Mouse (Mus musculus) cerebellum, postnatal 4 days (tissue): ENCODE data around the gene Adamts3.

Experiments used
- DNase-seq, 2 experiments: peaks; one replicate each; pipeline ENCODE4 v3.0.0; 2022; ENCODE audit warnings: low spot score in 2 of 2, mixed read lengths in 1 of 2

The Adamts3 gene

DNA sequence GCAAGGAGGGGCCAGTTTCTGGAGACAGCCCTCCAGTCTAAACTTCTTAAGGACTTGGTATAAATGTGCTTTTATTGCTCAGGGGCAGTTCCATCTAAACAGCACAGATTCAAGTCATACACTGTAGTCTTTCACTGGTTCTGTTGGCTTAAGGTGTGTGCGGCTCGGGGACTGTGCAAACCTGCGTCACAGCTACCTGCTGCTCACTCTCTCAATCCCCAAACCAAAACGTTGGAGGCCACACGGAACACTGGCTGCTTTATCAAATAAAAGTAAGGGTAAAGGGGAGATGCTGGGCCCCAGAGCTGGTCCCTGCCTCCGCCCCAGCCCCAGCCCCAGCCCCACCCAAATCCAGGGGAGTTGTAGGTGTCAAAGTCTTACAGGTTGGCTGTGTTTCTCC lies 66.5 kb downstream of the Adamts3 start:
- no peak for DNase-seq

DNA sequence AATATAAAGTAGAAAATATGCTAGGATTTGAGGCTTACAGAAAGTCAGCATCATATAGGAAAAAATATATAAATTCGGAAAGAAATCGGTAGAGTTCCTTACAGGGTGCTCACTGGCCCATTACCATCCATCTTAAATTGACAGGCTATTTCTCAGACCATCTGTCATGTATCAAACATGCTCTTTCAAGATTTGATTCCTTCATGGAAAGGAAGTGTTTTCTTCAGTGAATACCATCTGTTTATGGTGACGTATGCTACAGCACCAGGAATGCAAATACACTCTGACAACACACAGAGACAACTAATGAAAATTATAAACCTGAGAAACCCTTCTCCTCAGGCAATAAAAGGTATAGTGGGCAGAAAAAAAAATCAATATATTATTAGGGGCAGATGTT lies 68.6 kb downstream of the Adamts3 start:
- no peak for DNase-seq

DNA sequence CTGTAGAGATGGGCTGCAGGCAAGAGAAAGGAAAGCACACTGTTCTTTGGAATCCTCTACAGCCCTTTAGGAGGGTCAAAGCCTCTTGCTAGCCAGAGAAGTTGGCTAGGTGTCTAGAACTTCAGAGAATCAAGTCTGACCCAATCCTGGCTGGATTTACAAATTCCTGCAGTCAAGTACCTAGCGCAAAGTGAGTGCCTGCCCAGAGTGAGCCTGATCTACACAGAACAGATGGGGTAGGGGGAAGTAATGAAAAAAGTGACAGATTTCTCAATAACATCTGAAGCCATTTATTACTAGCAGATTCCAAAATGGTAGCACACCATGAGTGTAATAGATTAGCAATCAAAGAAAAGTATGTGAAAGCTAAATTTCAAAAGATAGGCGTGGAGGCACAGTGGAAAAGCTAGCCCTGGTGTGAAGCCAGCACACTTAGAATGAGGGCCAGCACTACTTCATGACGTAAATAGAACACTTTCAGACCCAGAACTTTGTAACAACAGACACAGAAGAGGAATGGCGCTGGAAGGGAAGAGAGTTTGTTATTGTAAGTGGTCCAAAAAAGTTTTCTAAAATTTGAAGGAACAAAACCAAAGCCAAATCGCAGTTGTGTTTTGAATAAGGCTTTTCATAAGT lies 82.8 kb downstream of the Adamts3 start:
- DNase-seq = no peak

DNA sequence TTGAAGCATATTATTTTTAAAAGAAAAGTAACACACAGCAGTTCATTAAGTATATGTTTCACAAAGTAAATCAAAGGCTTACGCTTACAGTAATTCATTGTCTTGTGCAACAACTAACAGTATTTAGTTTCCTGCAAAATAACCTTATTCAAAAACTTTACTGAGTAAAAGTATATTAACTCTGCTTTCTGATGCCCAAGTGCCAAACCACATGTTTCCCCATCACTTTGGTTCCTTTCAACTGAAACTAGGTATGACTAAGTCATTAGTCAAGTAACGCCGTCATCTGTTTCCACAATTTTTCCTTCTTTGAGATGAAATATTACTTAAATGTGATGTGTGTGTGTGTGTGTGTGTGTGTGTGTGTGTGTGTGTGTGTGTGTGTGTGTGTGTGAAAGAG lies 89.4 kb downstream of the Adamts3 start:
- no peak for DNase-seq

DNA sequence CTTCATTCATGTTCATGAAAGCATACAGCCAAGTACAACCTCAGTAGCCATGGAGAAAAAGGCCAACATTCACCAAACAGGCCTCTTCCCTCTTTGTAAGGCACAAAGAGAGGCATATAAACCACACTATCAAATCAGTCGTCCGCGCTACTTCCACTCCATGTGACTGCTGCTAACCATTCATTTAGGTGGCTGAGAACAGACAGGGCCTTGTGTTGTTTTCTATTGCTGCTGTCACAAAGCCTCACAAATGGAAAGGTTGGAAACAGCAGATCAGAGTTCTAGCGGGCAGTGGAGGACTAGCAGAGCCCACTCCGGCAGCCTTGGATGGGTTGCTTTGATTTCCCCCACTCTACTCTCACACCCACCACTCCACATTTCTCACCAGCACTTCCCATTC lies 98.5 kb downstream of the Adamts3 start:
- DNase-seq = no peak

DNA sequence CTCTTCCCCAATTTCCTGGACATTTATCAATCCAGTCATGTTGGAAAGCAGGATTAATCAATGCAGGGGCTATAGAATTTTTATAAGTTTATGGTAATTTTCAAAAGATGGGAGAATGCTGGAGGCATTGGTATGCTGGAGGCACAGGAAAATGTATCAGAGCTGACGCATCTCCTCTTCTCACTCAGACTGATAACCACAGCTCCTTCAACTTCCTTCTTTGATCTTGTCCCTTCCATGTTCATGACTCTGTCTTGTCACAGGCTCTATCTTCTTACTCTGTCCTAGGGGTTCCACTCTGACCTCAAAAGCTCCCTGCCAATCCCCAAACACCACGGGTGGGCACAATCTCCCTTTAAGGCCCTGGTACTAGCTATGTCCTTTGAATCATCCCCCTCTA lies 103.3 kb downstream of the Adamts3 start:
- DNase-seq = no peak

DNA sequence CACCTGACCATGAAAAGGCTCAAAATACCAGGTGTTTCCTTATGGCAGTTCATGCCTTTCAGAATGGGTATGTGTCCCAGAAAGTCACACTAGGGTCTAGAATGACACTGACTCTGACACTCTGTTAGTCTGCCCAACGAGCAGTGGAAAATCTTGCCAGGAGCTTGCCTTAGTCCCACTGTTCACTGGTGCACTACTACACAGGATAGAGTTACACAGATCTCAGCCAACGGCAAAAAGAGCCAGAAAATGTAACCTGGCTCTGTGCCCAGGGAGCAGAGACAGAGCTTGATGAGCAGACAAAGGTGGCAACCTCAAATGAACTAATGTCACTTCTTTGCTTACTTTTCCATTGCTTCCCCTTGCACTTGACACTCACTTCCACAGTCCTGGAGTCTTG lies 104.5 kb downstream of the Adamts3 start:
- peak in 1 of 2 experiments; percentile 19 for DNase-seq

DNA sequence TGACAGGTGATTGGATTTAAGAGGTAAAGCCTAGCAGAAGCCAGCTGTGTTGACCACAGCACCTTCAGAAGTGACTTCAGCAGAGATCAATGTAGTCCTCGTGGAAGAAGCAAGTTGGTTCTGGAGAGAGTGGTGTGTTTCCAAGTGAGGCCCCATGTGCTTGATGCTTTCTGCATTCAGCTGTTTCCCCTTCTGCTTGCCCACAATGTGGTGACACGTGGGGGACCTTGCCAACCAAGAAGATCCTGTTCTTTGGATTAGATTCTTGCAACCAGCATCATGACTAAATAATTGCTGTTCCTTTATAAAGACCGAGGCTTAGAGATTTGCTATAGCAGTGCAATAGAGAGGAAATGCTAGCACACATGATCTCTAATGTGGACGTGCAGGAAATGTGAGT lies 105.7 kb downstream of the Adamts3 start:
- DNase-seq = no peak

DNA sequence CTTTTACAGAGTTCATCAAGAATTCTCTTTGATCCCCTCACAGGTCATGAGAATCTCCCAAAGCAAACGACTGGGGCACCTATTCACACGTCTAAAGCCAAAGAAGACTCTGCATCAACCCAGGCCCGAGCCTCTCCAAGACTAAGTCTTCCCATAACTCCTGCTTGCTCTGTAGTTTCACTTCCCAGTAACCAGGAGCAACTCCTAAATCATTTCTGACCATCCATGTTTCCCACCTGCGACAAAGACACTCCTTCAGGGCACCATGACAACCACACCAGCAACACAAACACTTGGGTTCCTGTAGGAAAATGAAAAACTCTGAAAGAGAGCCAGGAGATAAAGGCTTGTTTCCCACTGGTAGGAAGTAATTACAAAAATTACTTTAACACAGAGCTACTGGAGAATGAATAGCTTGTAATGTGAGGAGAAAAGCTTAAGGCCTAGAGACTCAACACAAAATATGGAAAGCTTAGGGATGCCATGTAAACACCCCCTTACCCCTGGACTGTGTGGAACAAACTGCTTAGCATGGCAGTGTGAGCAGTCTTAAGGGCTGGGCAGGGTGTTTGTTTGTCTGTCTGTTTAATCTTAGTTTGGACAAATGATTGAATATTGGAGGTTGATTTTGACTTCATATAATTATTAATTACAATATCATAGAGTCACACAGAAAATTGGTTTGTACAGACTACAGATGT lies 112.3 kb downstream of the Adamts3 start:
- no peak for DNase-seq

DNA sequence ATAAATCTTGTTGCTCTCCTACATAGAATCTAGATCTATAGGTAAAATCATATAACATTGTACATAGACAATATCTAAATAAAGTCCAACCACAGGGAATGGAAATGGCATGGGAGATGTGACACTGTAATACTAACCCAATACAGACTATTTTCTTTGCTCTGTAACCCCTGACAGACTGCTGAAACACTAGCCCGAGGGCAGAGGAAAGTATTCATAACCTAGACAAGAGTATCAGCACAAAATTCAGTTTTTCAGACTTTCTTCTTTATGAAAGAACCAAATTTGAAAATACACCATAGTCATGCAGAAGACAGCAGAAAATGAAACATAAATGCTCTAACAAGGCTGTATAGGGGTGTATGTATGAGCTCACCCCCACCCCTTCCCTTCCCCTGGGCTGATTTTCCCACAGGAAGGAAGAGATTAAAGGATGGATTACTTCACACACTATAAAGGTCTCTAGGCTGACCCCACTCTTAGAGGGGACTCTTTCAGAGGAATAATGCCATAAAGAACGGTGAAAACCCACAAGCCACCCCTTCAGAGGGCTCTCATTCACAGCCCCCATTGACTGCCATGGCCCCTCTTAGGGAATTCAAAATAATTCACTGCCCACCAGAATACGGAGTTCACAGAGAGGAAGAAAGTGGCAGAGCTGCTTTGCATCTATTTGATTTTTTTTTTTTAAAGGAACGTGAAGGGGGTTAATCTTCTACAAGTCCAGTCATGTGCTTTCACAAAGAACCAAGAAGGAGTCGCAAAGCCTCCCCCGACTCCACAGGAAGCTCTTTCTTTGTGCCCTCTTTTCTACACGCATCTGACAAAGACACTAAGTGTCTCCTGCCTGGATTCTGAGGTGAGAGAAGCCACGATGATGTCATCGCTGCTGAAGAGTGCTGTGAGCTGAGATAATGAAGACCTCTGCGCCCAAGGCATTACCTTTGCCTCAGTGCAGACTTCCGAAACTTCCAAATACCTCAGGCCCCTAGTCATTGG lies 119.6 kb downstream of the Adamts3 start:
- DNase-seq = no peak

DNA sequence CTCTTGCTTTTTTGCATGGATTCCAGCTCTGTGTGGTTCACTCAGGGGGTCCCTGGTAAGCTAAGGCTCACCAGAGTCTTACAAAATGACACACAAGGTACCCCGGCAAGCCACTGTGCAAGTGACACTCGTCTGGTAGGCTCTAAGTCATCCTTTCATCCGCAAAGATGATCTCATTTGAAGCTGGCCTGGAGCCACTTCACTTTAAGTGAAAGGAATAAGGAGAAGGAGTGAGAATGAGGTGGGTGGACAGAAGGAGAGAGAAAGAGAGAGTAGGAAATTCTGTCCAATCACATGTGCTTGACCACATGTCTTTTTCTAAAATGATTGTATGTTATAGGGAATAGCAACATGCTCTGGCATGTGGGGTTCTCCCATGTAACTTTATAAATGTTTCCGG lies 122.8 kb downstream of the Adamts3 start:
- no peak for DNase-seq

DNA sequence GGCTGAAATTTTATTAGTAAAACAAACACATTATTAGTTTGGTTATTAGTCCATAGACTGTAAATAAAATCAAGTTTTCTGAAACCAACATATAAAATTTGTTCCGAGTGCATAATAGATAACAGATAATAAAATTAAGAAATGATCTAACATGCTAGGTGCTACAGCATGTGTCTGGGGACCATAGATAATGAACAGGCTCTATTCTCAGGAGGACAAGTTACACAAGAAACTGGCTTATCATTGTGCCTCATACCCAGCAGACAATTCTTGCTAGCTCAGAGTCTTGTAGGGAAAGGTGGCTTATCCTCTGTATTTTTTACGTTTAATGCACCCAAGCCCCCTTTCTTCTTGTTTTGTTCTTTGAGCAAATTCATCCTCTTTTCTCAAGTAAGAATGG lies 131.3 kb downstream of the Adamts3 start:
- no peak for DNase-seq

DNA sequence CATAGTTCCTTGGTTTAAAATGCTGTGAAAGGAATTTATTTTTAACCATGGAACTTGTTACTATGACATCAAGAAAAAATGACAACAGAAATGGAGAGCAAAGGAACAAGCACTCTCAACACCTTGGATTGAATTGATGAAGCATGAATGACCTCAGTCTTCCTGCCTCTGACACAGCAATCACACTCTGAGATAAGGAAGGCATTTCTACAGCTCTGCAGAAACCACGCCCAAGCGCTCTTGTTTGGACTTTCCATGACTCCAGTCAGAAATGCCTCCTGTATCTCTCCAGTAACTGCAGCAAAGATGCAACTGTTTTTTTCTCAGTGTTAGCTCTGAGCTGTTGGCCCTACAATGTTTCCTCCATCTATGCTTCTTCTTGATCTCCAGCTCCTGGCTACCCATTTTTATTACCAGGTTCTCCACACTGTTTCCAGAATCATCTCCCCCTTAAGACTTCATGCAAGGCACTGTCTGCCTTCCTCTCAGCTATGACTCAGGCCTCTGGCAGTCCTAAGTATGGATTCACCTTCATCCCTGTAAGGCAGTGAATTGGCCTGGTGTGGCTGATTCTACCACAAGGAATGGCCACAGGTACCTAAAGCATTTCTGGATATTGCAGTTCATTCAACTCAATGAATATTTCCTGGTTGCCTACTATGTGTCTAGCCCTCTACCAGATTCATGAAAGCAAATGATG lies 134.8 kb downstream of the Adamts3 start:
- DNase-seq = no peak

DNA sequence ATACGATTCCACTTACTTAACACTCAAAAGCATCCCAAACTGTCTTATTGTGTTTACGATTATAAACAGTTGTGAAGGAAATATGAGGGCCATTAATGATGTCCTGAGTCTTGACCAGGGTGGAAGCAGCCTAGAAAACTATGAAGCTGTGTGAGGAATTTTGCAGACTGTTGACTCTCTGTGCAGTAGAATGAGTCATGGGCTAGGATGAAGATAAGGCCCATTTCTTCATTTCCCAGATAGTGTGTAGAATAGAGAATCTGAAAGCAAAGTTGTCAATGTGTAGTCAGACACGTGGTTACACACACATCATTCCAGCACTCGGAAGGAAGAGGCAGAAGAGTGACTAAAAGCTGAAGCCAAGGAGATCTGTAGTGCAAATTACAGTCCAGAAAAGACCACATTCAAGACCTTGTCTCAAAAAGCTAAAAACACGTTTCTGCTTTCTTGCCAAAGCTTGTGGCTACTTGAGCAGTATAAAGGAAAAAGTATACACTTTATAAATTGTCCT lies 135.9 kb downstream of the Adamts3 start:
- DNase-seq = no peak

DNA sequence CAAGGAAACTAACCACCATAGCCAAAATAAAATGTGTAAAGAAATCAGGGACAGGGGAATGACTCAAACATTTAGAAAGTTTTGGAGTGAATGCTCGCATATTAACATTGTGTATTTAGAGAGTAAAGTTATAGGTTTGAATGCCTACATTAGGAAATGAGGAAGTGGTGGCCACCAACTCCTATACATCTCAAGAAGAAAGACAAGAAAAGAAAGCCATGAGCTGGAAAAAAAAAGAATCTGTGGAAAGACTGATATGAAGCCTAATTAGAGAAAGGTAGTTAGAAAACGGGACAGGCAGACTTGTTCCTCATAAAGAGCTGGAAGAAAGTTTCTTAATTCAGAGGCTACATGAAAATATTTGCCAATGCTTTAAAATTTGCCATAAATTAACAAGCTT lies 138.0 kb downstream of the Adamts3 start:
- no peak for DNase-seq

DNA sequence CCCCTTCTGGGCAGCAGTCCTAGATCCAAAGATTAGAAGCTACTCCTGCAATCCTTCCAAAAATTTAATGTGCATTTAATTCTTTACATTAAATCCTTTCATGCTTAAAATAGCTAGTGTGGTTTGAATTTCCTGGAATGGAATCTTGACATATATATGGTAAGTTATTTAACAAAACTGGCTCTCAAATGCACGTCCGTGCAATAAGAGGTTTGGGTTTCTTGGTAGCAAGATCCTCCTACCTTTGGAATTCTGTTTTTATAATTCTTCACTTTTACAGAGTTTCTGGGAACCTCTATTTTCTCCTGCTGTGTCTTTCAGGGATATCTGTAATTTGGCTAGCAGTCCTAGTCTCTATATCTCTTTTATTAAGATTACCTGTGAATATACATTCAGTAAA lies 148.4 kb downstream of the Adamts3 start:
- no peak for DNase-seq

DNA sequence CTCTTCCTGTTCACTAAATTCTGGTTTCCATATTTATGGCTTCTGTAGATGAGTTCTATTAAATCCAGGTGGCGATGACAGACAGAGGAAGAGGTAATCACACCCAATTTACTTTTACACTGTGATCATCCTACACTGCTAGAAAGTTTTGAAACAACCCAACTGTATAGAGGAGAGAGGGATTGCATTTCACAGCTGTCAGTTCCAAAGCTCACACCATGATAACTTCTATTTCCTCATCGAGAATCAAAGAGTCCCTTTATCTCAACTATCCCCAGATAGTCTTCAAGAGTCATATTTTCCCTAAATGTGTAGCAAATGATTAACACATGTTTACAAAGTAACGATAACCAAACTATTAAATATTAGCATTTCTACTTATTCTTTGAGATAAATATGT lies 152.7 kb downstream of the Adamts3 start:
- no peak for DNase-seq

DNA sequence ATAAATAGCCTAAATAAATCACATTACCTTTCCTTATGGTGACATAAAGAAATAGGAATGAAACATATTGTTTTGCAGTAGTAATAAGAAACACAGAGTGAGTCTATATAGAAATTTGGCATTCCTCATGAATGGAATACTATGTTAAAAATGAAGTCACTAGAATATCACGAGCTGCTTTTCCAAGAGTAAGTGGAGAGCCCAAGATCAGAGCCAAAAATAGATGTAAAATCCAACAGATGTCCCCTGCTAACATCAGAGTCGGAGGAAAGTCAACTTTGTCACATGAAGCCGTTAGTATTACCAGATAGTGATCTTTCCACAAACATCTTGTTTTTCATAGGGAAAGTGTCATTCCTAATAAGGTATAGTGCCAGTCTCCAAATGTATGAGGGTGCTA lies 155.0 kb downstream of the Adamts3 start:
- DNase-seq = no peak

DNA sequence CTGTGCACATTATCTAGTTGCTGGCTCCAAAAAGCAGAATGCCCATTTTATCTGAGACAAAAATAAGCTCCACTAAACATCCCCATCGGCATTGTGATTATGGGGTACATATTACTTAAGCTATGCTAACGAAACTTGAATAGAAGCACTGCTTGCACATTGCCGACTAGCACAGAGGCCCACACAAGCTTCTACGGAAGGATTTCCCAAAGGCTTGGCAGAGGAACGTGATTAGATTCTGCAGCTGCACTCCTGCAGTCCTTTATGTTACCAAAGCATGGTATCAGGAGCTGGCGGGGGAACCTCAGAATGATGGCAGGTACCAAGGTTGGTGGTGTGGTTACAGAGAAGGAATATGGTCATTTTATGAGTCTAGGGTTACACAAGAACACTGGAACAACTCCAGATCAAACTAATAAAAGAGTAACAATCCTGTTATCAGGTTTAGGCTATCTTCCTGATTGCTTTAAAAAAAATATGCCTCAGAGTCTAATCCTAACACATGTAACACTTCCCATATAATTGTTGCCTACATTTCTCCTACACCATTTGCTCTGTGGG lies 155.6 kb downstream of the Adamts3 start:
- no peak for DNase-seq

DNA sequence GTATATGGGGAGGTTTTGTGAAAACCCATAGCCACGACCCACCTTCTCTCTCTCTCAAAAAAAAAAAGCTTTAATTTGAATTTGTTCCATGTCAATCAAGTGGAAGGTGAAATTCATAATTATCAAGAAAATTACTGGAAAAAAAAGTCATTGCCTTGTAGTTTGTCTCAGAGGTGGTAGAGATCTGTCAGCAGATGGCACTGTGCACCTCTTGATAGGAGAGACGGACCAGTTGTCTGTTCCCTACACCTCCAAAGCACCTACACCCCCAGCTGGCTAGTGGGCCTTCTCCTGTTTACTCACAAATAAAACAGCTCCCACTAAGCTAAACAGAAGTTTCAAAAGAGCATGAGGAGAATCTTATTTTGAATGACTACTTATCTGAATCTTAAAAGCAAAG lies 168.6 kb downstream of the Adamts3 start:
- DNase-seq = no peak

DNA sequence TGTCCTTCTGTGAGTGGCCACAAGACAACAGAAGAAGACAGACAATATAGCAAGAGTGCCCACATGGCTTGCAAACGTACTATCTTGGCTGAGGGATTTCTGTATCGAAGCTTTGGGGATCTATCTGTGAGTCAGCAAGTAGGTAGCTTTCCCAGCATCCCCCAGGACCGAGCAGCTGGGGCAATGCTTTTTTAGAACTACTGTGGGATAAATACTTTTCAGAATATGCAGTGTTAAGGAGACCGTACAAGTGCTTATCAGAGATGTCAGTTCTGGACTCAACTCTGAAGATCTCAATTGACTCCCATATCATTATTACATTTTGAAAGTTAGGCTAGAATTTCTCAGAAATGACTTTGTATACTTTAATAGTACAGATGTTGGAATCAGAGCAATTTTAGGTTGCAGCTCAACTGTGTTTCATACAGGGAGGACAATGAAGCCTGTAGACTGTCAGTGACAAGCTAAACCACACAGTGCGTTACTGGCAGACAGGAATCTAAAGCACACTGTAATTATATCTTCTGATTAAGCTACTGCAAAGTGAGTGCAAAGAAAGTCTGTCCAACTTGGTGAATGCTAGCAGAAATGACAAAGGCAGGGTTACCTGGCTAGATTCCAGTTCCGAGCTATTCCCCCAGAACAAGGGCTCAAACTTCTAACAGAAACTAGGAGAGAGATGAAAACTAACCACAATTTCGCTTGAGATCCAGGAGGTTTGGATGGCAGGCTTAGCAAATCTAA lies 171.8 kb downstream of the Adamts3 start:
- no peak for DNase-seq
